Mouse (Mus musculus): ENCODE measurements at regions not wholly inside any gene's neighbourhood (a gene's known extent, or its start where the extent isn't known, plus 50 kb on each side); places are given as distances from the start of the nearest gene placed in this dataset.

- Histone ChIP-seq H3K9me3 (ENCODE audit: control insufficient read depth, insufficient read depth, low read depth, low read length) (no peaks in the 10 kb centered on the region), H3K27ac (ENCODE audit: insufficient read depth, low read depth, low read length, poor library complexity, severe bottlenecking) (no peak overlapping the region), H3K9ac (ENCODE audit: insufficient read depth, low read depth, low read length, poor library complexity, severe bottlenecking) (no peak overlapping the region), H3K36me3 (ENCODE audit: control insufficient read depth, insufficient read depth, low read length, poor library complexity, severe bottlenecking) (no peaks in the 10 kb centered on the region), H3K4me3 (ENCODE audit: insufficient read depth in 1 of 2, low read depth in 1 of 2, low read length in 2 of 2, poor library complexity in 1 of 2, severe bottlenecking in 1 of 2) (no peak overlapping the region), H3K4me1 (ENCODE audit: control insufficient read depth in 2 of 2, insufficient read depth in 2 of 2, low read length in 2 of 2, poor library complexity in 1 of 2) (peaks cover 3 to 10% of the 10 kb centered on the region in 2 experiments; a peak in 3 of 4 replicates)
- TF ChIP-seq HCFC1 (IDR thresholded peaks at IDR 0.05; ENCODE audit: borderline replicate concordance, insufficient read depth, low read length), result no peak
- TF ChIP-seq MAFK (IDR thresholded peaks at IDR 0.05; ENCODE audit: insufficient read depth, low read depth, low read length), result no peak
- no peak for TF ChIP-seq ZC3H11A (IDR thresholded peaks at IDR 0.05; ENCODE audit: borderline replicate concordance, low read depth, low read length)
- no peak for TF ChIP-seq CHD2 (IDR thresholded peaks at IDR 0.05; ENCODE audit: low read depth, low read length)
- no peak for TF ChIP-seq ZNF384 (IDR thresholded peaks at IDR 0.05; ENCODE audit: low read depth, low read length)
- no peak for DNase-seq (ENCODE audit: low read depth, low spot score)
- in situ Hi-C loops (cut with MboI; ENCODE audit: low sequenced_read_pairs in 2 of 2, unreplicated experiment in 2 of 2), result no loop called here
Measured at GRCm38 (mm10) chr13:112000293-112000665, 191.5 kb upstream of the Map3k1 start.

- H3K9ac ChIP-seq (ENCODE audit: insufficient read depth, low read depth, low read length, poor library complexity, severe bottlenecking), result no peak overlapping the region
- no peaks in the 10 kb centered on the region for H3K9me3 ChIP-seq (ENCODE audit: control insufficient read depth, insufficient read depth, low read depth, low read length)
- peaks cover 3 to 10% of the 10 kb centered on the region in 2 experiments; a peak in 3 of 4 replicates for H3K4me1 ChIP-seq (ENCODE audit: control insufficient read depth in 2 of 2, insufficient read depth in 2 of 2, low read length in 2 of 2, poor library complexity in 1 of 2)
- no peak for DNase-seq (ENCODE audit: low read depth, low spot score)
- no peak overlapping the region for H3K27ac ChIP-seq (ENCODE audit: insufficient read depth, low read depth, low read length, poor library complexity, severe bottlenecking)
- in situ Hi-C loops (cut with MboI; ENCODE audit: low sequenced_read_pairs in 2 of 2, unreplicated experiment in 2 of 2), result no loop called here
- TF ChIP-seq ZNF384 (IDR thresholded peaks at IDR 0.05; ENCODE audit: low read depth, low read length) (no peak), MAFK (IDR thresholded peaks at IDR 0.05; ENCODE audit: insufficient read depth, low read depth, low read length) (no peak), CHD2 (IDR thresholded peaks at IDR 0.05; ENCODE audit: low read depth, low read length) (no peak), HCFC1 (IDR thresholded peaks at IDR 0.05; ENCODE audit: borderline replicate concordance, insufficient read depth, low read length) (no peak), ZC3H11A (IDR thresholded peaks at IDR 0.05; ENCODE audit: borderline replicate concordance, low read depth, low read length) (no peak)
- no peaks in the 10 kb centered on the region for H3K36me3 ChIP-seq (ENCODE audit: control insufficient read depth, insufficient read depth, low read length, poor library complexity, severe bottlenecking)
- no peak overlapping the region for H3K4me3 ChIP-seq (ENCODE audit: insufficient read depth in 1 of 2, low read depth in 1 of 2, low read length in 2 of 2, poor library complexity in 1 of 2, severe bottlenecking in 1 of 2)
Measured at GRCm38 (mm10) chr13:112000696-112001095, 191.9 kb upstream of the Map3k1 start.

DNA sequence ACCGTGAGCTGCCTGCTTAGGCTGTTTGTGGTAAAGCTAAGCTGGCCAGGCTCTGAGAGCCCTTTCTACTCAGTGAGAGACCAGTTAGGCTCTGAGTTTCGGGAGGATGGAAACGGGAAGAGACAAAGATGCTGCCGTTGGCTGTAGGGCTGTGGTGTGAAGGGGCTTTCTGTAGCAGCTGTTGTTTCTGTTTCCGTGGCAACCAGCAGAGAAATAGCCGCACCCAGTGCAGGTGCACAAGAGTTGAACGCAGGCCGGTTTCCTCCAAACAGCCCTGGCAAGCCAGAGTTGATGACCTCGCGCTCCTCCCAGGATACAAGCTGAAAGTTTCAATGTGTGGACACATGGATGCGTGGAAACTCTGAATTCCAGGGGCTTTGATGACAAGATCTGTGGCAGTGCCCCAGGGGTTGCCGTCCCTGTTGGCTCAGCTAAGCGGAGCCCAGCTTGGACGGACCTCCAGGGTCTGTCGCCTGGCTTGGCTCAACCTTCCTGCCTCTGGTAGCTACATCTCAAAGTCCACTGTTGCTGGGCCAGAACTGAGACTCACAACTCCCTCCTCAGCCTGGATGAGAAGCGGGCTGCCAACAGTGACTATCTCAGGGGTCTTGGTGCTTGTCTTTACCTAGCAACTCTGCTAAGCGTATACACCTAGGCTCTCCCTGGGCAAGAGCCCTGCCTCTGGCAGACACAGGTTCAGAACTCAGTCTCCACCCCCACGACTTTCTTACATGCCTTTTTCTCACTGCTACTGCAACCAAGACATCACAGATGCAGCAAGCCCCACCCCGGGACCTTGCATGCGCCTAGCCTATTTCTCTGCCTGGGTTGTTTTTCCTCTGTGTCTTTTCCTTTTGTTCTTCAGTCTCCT is 192.6 kb upstream of the Map3k1 start:
- no peak overlapping the region for H3K27ac ChIP-seq (ENCODE audit: insufficient read depth, low read depth, low read length, poor library complexity, severe bottlenecking)
- peaks cover 3 to 10% of the 10 kb centered on the region in 2 experiments; a peak in 3 of 4 replicates for H3K4me1 ChIP-seq (ENCODE audit: control insufficient read depth in 2 of 2, insufficient read depth in 2 of 2, low read length in 2 of 2, poor library complexity in 1 of 2)
- H3K9ac ChIP-seq (ENCODE audit: insufficient read depth, low read depth, low read length, poor library complexity, severe bottlenecking), result no peak overlapping the region
- no peak for TF ChIP-seq MAFK (IDR thresholded peaks at IDR 0.05; ENCODE audit: insufficient read depth, low read depth, low read length)
- no peak for TF ChIP-seq ZC3H11A (IDR thresholded peaks at IDR 0.05; ENCODE audit: borderline replicate concordance, low read depth, low read length)
- no peak for TF ChIP-seq HCFC1 (IDR thresholded peaks at IDR 0.05; ENCODE audit: borderline replicate concordance, insufficient read depth, low read length)
- TF ChIP-seq ZNF384 (IDR thresholded peaks at IDR 0.05; ENCODE audit: low read depth, low read length), result no peak
- TF ChIP-seq CHD2 (IDR thresholded peaks at IDR 0.05; ENCODE audit: low read depth, low read length), result no peak
- H3K4me3 ChIP-seq (ENCODE audit: insufficient read depth in 1 of 2, low read depth in 1 of 2, low read length in 2 of 2, poor library complexity in 1 of 2, severe bottlenecking in 1 of 2), result no peak overlapping the region
- in situ Hi-C loops (cut with MboI; ENCODE audit: low sequenced_read_pairs in 2 of 2, unreplicated experiment in 2 of 2), result no loop called here
- no peaks in the 10 kb centered on the region for H3K36me3 ChIP-seq (ENCODE audit: control insufficient read depth, insufficient read depth, low read length, poor library complexity, severe bottlenecking)
- peak; percentile 47 for DNase-seq (ENCODE audit: low read depth, low spot score)
- H3K9me3 ChIP-seq (ENCODE audit: control insufficient read depth, insufficient read depth, low read depth, low read length), result no peaks in the 10 kb centered on the region

GRCm38 (mm10) chr13:112002661-112003347 is 194.0 kb upstream of the Map3k1 start:
- in situ Hi-C loops (cut with MboI; ENCODE audit: low sequenced_read_pairs in 2 of 2, unreplicated experiment in 2 of 2), result no loop called here
- H3K27ac ChIP-seq (ENCODE audit: insufficient read depth, low read depth, low read length, poor library complexity, severe bottlenecking), result no peak overlapping the region
- no peak for TF ChIP-seq ZC3H11A (IDR thresholded peaks at IDR 0.05; ENCODE audit: borderline replicate concordance, low read depth, low read length)
- no peaks in the 10 kb centered on the region for H3K36me3 ChIP-seq (ENCODE audit: control insufficient read depth, insufficient read depth, low read length, poor library complexity, severe bottlenecking)
- DNase-seq (ENCODE audit: low read depth, low spot score), result no peak
- H3K9ac ChIP-seq (ENCODE audit: insufficient read depth, low read depth, low read length, poor library complexity, severe bottlenecking), result no peak overlapping the region
- peaks cover 3 to 10% of the 10 kb centered on the region in 2 experiments; a peak in 3 of 4 replicates for H3K4me1 ChIP-seq (ENCODE audit: control insufficient read depth in 2 of 2, insufficient read depth in 2 of 2, low read length in 2 of 2, poor library complexity in 1 of 2)
- no peaks in the 10 kb centered on the region for H3K9me3 ChIP-seq (ENCODE audit: control insufficient read depth, insufficient read depth, low read depth, low read length)
- H3K4me3 ChIP-seq (ENCODE audit: insufficient read depth in 1 of 2, low read depth in 1 of 2, low read length in 2 of 2, poor library complexity in 1 of 2, severe bottlenecking in 1 of 2), result no peak overlapping the region

All from ES-E14 (cell line).